Mouse (Mus musculus): ENCODE data around the gene Sap18.
"Not testable (repeated sequence)": the region's sequence is repeated elsewhere in the genome, so short reads cannot be mapped to it uniquely, and the experiment has no call there.

The Sap18 gene

GRCm38 (mm10) chr14:57827284-57827683 lies 29.3 kb downstream of the Sap18 start:
- DNase-seq, result no peak

GRCm38 (mm10) chr14:57833526-57833925 lies 35.5 kb downstream of the Sap18 start:
- no peak for DNase-seq

DNA sequence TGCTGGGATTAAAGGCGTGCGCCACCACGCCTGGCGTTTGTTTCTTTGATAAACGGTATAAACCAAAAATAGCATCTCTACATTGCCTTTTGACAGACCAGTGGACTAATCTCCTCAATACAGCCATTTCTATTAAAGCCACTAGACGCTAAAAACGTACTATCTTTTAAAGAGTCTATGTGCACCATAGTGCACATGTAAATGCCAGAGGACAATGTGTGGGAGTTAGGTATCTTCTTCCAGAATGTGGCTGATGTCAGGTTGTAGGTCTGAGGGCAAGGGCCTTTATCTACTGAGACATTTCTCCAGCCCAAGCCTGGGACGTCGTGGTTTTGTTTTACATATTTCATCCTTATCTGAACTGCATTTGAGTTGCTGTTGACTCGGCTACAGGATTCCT lies 37.2 kb downstream of the Sap18 start:
- no peak for DNase-seq

DNA sequence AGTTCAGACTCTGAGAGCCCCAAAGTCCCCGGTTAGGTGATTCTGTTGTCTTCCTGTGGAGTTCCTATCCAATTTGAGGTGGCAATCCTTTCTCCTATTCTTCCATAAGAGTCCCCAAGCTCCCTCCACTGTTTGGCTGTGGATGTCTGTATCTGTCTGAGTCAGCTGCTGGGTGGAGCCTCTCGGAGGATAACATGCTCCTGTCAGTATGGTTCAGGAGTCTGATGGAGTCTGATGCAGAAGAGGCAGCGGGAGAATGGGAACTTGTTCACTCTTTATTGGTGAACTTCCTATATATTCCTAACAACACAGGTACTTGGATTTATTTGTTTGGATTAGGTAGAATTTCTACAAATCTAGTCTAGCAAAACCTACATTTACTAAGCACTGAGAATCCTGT lies 46.6 kb downstream of the Sap18 start:
- no peak for DNase-seq

DNA sequence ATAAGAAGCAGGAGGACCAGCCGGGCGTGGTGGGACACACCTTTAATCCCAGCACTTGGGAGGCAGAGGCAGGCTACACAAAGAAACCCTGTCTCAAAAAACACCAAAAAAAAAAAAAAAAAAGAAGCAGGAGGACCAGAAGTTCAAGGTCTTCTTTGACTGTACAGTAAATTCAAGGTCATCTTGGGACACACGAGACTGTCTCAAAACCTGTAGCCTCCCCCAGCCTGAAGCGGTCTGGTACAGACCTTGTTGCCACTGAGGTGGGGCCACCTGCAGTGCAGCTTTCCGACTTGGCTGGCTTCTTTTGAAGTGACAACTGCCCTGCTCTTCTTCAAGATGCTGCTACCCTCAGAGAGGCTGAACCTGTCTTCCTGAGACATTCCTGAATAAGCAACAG lies 50.1 kb downstream of the Sap18 start:
- not testable (repeated sequence) for DNase-seq

- DNase-seq, result no peak
Observed at GRCm38 (mm10) chr14:57848646-57849045, 50.7 kb downstream of the Sap18 start.

- DNase-seq, result no peak
Observed at GRCm38 (mm10) chr14:57850330-57850729, 52.4 kb downstream of the Sap18 start.

GRCm38 (mm10) chr14:57852961-57853360 lies 55.0 kb downstream of the Sap18 start:
- no peak for DNase-seq

- not testable (repeated sequence) for DNase-seq
Observed at GRCm38 (mm10) chr14:57856037-57856436, 58.1 kb downstream of the Sap18 start.
